Mouse (Mus musculus) myocyte (in vitro differentiated cells): ENCODE measurements at regions not wholly inside any gene's neighbourhood (a gene's known extent, or its start where the extent isn't known, plus 50 kb on each side); places are given as distances from the start of the nearest gene placed in this dataset.

Experiments used
- POLR2A ChIP-seq: IDR thresholded peaks from one replicate; pipeline ENCODE4 v1.6.1; 2011; ENCODE audit warnings: low read depth, mild to moderate bottlenecking, control low read depth, moderate library complexity; ENCODE audit not compliant: insufficient read length
- USF1 ChIP-seq: IDR thresholded peaks from one replicate; pipeline ENCODE4 v1.6.1; 2011; ENCODE audit warnings: low read depth, mild to moderate bottlenecking, control low read depth, moderate library complexity

- TF ChIP-seq POLR2A (no peak), USF1 (no peak)
These were observed 88.2 kb upstream of the Med13l start for GRCm38 (mm10) chr5:118472291-118472690.
